Mouse (Mus musculus) embryonic facial prominence, embryonic 10.5 days (tissue): ENCODE data around the gene Hexa. TPM values are rescaled to one million over a fixed set of nuclear protein-coding genes. Genes with fewer than 3 reads are reported as not detected.

Experiments
- polyA plus RNA-seq: library from polyadenylated mRNA; unstranded; fragments of >200 nt; fragmentation: Nextera tagmentation; extraction: Ambion mirVana; gene quantifications from 2 replicates; pipeline ENCODE4 v1.2.1, GENCODE M21; 2016

The Hexa gene
- polyA plus RNA-seq, 1 experiment from 2014 or later = 43.2 TPM

Other genes starting within 250 kb of the Hexa start
- gene Adpgk, start 248.0 kb upstream of the Hexa start, polyA plus RNA-seq = 45.0 and 46.5 TPM in 2 replicates
- gene Bbs4, start 186.0 kb upstream of the Hexa start, polyA plus RNA-seq = 18.0 and 19.3 TPM in 2 replicates
- gene Arih1, start 52.9 kb upstream of the Hexa start, polyA plus RNA-seq = 18.7 and 19.5 TPM in 2 replicates
- not detected in 2 replicates for gene Tmem202, start 307 bp downstream of the Hexa start, polyA plus RNA-seq
- gene Celf6, start 38.4 kb downstream of the Hexa start, polyA plus RNA-seq = 1.3 TPM in 2 replicates
- gene Parp6, start 77.7 kb downstream of the Hexa start, polyA plus RNA-seq = 37.7 and 40.8 TPM in 2 replicates
- gene Pkm, start 116.8 kb downstream of the Hexa start, polyA plus RNA-seq = 2,716 and 3,081 TPM in 2 replicates
- 0.24 and 0.64 TPM in 2 replicates for gene Gramd2, start 140.6 kb downstream of the Hexa start, polyA plus RNA-seq
- gene Senp8, start 211.2 kb downstream of the Hexa start, polyA plus RNA-seq = 15.6 and 17.4 TPM in 2 replicates
- 10.1 and 11.1 TPM in 2 replicates for gene Myo9a, start 211.4 kb downstream of the Hexa start, polyA plus RNA-seq